Mouse (Mus musculus): ENCODE data around the gene G0s2.
"Not testable (repeated sequence)": the region's sequence is repeated elsewhere in the genome, so short reads cannot be mapped to it uniquely, and the experiment has no call there.

G0s2 gene

DNA sequence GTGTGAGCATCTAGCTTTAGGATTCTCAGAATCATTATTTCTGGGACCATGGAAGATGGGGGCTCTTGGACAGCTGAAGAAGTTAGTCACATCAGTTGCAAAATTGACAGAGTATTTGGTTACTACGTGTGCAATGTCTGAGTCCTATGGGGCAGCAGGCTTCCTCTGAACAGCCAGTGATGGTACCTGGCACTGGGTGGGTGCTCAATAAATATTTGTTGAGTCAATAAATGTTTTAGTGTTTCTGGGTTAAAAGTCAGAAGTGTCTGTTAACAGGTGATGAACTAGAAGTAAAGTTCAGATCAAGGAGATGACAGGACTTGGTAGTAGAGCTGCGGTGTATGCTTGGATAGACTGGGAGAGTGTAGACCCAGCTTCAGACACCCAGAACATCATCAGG lies 14.6 kb upstream of the G0s2 start:
- no peak for DNase-seq

DNA sequence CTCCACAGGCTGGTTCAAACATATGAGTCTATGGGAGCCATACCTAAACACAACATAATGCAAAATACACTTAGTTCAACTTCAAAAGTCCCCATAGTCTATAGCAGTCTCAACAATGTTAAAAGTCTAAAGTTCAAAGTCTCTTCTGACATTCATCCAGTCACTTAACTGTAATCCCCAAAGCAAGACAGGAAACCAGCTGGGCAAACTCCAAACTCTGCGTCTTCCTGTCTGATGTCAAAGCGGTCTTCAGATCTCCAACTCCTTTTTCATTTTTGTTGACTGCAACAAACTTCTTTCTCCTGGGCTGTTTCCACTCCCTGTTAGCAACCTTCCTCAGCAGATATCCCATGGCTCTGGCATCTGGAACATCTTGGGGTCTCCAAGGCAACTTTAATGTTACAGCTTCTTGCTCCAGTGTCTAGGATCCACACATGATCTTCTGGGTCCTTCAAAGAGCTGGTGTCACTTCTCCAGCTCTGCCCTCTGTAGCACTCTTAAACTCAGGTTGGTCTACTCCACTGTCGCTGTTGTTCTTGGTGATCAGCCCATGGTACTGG lies 12.8 kb upstream of the G0s2 start:
- DNase-seq, result not testable (repeated sequence)

DNA sequence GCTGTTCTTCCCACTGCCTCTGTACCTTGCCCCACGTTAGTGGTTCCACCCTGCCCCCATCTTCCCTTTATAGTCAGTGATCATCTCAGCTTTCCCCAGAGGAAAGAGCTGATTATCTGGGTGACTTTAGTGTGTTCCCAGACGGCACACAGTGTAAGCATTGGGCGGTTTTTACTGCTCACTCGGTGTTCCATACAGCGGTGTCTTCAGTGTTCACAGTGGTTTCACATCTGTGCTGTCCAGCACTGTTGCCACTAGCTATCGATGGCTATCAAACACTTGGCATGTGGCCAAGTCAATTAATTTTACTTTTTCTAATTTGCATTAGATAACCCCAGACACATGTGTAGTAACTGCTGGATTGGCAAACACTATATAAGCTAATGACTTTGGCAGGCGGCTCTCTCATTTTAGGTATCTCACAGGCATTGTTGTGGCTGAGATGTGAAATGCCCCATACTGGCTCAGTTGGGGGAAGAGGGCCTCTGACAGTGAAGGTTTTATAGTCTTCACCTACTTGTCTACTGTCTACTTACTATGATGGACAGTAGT lies 11.3 kb upstream of the G0s2 start:
- DNase-seq, result no peak

DNA sequence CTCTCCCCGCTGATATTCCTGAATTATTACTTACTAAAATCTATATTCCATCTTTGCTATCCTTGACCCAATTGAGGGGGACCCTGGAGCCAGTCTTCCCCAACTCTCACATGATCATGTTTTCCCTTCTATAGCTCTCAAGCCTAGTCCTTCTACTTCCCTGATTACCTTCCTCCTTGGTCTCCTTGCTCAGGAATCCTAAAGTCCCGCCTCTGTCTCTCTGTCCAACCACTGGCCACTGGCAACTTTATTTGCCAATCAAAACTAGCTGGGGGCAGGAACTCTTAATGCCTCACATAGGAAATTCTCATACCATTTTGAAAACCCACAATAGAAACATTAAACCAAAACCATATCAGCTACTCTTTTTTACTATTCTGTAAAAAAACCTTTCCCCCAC lies 8.3 kb upstream of the G0s2 start:
- no peak for DNase-seq

DNA sequence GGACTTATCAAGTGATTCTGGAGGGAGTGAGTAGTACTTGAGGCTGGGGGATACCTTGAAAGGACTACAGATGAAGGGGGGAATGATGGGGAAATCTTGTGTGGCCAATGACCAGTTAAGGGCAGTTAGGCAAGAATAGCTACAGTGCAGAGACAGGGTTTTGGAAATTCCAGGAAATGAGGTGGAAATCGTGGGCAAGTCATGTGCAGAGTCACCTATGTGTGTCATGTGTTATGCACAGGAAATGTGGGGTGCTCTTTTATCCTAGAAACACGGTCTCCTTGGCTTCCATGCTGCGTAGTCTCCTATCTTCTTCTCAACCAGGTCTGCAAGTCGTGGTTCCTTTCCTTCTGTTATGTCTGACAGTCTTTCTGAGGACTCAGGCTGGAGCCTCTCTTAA lies 6.5 kb upstream of the G0s2 start:
- no peak for DNase-seq

DNA sequence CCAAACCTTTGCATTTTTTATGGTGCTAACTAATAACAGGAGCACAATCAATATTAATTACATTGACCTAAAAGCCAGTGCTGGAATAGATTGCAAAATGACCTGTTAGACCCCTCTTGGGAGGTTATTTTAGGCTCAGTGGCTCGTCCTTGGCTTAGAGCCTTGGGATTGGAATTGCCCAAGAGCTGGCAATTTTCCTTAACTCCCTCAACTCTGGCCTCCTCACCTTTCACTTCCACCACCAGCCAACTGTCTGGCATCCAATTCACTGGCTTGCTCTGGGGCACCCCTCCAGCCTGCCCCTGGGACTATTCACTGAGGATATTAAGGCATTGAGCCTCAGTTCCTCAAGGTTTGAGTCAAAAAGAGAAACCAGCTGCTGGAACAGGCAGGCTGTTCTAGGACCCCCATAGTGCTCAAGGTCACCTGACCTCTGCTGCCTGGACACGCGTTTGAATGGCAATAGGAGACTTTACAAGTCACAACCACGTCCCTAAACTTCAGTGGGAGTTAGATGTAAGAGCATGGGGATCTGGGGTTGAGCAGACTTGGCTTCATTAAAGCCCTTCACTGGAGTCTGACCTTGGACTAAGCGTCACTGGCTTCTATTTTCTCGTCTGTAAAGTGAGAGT lies 5.5 kb upstream of the G0s2 start:
- no peak for DNase-seq

DNA sequence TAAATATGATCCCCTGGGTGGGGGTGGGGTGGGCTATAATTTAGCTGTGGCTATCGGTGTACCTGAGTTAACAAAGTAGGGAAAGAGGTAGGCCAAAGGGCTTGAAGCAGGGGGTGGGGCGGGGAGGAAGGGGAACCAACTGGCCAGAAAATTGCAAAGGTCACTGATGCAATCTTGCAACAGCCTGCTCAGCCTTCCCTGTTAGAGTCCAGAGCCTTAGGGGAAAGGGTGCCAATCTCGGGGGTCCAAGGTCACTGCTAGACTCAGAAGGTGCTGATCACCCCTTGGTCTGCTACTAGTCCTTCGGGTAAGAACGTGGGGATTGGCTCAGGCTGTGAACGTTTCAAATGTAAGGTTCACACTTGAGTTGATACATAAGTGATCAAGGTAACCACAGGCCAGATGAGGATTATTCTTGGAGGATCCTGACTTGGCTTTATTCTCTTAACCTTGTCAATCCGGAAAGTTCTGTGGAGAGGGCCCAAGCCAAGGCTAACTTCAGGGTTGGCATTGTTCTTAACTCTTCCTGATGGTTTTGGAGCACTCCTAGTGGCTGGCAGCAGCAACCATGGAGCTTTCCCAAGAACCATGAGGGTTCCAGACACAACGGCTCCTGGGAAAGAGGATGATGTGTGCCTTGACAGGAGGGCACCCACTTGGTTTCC lies 1.5 kb upstream of the G0s2 start:
- DNase-seq, result no peak

DNA sequence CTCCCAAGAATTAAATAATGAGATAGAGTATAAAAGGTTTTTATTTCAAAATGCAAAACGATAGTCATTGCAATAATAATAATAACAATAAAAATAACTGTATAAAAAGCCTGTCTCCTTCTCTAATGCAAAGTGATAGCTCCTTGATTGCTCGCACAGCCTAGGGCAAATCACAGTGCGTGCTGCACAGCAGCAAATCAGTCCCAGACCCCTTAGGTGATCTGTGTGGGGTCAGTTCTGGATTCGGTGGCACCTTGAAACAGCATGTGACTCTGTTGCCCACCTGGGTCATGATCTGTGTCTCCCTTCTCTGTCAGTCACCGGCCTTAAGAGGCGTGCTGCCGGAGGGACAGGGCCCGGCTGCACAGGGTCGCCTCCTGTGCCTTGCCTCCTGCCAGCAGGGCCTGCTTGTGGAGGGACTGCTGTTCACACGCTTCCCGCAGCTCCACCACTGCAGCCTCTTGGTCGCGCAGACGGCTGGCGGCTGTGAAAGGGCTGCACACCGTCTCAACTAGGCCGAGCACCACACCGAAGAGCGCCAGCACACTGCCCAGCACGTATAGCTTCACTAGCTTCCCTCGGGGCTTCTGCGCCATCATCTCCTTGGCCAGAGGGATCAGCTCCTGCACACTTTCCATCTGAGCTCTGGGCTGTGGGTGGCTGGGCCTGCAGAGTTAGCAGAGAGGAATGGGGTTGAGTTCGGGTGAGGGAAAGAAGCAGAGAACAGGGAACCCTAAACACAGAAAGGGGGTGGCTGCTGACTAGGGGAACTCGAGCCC lies 691 bp downstream of the G0s2 start:
- DNase-seq, result peak; percentile 44

DNA sequence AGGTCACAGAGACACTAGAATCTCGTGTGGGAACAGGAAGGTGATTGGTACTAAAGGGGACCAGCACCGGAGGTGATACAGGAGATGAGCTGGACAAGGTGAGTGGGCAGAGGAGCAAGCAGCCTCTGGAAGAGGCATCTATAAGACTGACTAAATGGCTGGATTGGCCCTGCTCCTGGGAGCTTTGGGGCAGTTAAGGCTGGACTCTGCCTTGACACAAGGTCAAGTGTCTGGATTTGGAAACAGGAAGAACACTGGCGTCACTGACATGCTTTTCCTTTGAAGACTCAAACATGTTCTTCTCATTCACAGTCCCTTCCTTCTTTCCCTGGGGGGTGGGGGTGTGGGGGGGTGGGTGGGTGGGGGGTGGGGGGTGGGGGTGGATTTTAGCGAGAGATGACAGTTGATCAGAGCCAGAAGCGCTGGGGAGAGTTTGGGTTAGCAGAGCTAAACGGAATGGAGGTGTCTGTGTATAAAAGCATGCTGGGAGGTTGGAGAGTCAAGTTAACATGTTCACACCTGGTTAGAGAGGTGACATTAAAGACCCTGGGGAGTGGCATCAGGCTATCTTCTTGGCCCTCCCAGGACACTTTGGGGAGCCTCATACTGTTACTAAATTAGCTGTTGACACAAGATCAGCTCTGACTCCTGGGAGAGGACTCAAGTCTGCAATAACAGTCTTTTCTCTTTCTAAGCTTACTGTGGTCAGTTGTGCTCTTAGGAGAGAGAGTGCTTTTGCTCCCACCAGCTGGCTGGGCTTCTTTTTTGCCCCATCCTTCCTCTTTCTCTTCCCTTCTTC lies 1.9 kb downstream of the G0s2 start:
- no peak for DNase-seq

DNA sequence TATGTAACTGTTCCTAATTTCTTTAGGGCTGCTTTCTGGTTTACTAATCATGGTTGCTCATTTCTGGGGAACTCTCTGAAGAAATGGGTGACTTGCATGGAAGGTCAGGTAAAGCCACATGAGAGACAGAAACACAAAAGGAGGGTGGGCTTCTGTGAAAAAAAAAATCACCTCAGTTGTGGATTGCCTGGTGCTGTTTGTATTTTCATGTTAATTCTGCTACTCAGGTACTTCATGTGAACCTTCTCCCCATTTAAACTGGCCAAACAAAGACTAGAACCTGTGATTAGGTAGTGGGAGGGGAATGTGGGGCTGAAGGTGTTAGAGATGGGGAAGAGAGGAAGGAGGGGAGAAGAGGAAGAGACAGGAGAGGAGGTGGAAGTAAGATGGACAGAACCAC lies 7.3 kb downstream of the G0s2 start:
- DNase-seq, result no peak

DNA sequence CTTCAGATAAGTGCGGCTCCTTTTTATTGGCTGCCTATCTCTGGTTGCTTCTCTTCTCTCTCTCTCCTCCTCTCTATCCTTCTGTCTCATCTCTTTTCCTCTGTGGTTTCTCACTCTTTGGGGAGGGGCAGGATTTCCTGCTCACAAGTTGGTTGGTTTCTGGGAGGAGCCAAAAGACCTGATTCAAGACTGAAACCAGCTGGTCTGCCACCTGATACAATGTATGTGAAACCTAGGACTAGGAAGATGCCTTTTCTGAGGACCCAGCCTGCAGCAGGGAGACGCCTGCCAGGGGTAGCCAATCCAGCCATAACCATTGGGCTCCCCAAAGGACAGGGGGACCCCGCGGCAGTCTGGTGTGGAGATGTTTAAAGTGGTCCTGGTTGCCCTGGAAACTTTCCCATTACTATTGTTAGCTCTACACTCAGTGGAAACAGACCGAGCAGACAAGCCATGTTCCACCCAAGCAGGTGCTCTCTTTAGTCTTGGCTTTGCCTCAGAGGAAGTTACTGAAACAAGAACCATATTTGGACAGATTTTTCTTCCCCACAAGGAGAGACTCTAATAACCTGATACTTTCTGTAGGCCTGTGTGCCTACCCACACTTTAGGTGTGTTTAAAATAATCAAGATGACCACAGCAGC lies 8.9 kb downstream of the G0s2 start, which contains the start of gene Hsd11b1:
Gene Hsd11b1 (minus strand): TSS at position 121 of the 644 bp plus-strand sequence.
- no peak for DNase-seq

DNA sequence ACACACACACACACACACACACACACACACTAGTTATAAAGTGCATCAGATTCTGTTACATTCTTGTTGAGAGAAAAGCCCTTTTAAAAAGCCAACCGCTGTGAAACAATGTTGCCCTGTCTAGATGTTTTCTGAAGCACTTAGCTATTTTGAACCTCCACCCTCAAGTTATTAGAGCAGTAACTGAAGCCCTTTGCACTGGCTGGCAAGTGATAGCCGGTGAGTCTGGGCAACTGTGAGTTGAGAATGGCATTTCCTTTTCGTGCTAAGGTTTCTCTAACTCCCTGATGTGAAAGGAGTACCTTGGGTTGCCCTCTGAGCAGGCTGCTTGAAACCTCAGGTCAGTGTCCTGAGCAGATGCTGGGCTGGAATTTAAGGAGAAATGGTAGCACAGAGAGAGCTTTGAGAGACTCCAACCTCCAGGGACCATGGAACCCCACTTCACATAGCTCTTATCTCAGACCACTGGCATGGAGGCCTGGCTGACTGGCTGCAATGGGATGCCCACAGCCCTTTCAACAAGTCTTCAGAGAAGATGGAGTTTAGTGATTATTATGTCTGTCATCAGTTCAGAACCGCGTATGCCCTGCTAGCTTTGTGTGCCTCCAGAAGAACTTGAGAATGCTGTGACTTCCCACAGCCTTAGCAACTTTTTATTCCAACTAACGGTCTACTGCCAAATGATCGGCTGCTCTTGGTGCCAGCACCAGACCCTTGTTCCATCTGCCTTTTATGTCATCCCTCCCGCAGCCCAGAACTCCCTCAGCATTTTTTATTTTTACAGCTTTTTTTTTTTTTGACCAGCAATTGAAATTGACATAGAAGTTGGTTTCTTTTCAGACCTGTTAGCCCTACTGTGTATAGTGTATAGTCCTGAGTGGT lies 9.8 kb downstream of the G0s2 start:
- DNase-seq, result no peak

DNA sequence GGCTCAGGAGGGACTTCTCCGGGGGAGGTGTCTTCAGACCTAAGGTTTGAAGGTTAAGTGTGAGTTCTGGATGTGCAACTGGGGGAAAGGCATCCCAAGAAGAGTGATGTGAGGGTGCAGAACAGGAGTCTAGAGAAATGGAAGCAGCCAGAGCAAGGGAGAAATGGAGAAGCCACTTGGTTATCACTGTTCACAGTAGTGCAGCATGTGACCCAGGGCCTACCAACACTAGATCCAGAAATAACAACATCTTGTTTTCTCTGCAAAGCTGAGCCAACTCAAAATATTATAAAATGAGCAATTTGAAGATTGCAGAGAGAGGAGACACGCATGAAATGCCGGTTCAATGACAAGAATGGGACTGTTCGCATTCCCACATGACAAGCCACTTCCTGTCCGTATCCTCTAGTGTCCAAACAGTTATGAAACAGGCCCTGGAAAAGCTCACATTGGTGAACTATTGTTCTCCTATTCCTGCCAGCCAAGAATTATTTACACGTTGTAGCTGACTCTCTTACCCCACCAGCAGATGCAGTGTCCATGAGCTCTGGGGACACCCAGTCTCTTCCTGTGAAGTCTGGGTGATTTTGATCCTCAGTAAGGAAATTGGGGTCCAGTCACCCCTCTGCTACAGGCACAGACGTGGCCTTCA lies 11.0 kb downstream of the G0s2 start:
- DNase-seq, result no peak

DNA sequence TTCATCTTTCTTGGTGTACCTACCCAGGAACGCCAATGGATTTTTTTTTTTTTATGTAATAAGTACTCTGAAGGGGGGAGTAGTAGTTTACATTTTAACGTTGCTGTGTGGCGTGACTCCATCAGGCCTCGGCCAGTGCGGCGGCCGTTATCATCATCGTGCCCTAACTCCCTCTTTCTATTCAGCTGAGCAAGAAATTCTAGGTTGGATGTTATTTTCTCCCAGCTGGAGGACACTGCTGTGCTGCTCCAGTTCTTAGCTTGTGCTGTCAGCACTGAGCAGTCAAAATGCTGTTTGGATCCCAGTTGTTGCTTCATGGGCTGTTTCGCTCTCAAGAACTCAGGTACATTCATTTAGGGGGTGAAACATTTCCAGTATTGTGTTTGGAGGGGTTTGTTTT lies 13.5 kb downstream of the G0s2 start:
- DNase-seq, result no peak

DNA sequence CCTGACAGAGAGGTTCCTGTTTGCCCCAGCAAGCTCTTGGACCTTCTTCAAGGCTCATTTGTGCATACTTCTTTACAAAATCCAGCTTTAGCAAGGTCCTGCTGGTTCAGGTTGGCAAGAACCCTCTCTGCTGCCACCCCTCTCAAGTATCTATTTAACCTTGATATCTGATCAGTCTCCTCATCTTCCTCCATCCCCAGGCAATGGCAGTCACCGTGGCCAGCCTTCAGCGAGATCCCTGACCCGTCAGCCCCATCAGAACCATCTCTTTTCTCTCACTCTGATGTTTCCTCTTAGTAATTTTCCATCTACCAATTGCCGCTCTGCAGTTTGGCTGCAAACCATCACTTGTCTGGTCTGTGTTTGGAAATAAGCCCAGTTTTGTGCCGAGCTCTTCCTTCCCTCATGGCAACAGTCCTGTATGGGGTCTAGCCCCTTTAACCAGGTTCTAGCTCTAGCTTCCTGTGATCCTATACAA lies 16.4 kb downstream of the G0s2 start:
- DNase-seq, result peak; percentile 80

DNA sequence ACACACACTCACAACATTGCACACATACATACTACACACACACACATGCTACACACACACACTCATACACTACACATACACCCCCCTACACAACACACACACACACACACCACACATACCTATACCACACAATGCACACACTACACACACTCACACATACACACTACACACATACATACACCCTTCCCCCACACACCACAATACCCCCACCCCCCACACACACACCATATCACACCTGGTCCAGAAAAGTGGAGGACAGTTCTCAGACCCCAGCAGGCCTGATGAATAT lies 16.8 kb downstream of the G0s2 start:
- DNase-seq, result peak; percentile 43

DNA sequence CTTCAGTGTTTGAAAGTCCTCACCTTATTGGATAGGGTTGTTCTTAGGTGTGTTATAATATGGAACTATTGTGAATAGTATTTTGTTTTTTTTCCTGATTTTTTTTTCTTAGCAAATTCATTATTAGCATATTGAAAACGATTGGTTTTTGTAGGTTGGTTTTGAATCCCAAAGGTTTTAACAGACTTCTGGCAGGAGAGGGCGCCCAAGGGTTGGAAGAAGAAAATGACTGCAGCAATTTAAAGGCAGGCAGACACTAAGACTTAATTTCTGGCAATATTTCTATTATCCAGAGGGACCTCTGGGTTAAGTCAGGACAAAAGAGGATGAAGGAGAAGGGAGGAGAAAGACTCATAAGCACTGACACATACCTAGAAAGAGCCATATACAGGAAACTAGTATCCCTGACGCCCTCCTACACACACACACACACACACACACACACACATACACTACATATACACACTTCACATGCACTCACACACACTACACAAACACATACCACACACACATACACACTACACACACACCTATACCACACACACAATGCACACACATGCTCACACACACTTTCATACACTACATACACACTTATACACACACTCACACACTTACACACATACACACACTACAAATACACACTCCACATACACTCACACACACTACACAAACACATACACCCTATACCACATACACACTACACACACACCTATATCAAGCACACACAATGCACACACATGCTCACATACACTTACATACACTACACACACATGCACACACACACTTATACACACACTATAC lies 17.3 kb downstream of the G0s2 start:
- peak; percentile 87 for DNase-seq

DNA sequence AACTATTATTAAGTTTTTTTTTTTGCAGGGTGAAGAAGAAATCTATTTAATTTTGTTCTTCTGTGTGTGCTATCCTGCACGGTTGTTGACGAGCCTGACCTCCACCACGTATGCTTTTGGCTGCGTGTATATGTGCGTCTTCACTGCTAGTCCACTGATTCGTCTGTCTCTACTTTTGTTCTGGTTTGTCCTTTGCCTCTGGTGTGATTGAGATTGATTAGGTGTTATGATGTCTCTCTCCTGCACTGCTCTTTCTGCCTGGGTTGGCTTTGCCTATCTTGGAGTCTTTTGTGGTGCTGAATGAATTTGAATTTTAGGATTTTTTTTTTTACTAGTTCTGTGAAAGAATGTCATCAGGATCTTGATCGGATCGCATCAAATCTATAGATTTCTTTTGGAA lies 18.0 kb downstream of the G0s2 start:
- DNase-seq, result no peak

DNA sequence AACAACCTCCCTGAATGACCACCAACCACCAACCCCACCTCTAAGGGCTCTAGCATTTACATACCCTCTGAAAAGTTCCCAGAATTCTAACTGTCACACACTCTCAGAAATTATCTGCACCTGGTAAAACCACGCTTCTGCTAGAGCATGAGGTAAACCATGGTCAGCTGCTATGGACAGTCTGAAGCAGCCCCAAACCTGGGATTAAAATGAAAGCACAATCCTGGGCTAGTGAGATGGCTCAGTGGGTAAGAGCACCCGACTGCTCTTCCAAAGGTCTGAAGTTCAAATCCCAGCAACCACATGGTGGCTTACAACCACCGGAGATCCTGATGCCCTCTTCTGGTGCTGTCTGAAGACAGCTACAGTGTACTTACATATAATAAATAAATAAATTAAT lies 19.1 kb downstream of the G0s2 start:
- not testable (repeated sequence) for DNase-seq

DNA sequence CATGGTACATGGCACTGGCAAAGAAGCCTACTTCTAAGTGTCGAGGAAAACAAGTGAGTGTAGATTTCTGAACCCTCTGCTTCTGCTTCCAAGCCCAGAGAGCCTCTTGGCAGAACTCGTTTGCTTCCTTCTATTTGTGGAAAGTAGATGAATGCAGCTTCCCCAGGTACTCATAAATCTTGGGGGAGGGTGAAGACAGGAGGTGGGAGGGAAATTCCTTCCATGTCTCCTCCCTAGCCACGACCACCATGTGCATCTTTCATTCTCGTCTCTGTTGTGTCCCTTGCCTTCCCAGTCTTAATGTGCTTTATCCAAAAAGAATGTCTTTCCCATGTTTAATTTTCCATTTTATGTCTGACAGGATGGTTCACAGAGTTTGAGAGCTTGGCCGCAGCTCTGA lies 20.4 kb downstream of the G0s2 start:
- DNase-seq, result no peak
